Mouse (Mus musculus) MEL (cell line): ENCODE measurements around the gene Sgpp2. TPM values are rescaled to one million over a fixed set of nuclear protein-coding genes. Genes with fewer than 3 reads are reported as not detected.

Experiments used
- DNase-seq: peaks from one replicate; pipeline ENCODE4 v3.0.0; 2011; ENCODE audit warnings: low read depth, low spot score
- H3K27ac ChIP-seq: 2 replicates; pipeline ENCODE4 v1.5.1; 2012; ENCODE audit warnings: low read depth, mild to moderate bottlenecking, control low read depth, low read length, moderate library complexity; ENCODE audit not compliant: control insufficient read depth
- H3K27me3 ChIP-seq, 2 experiments: fragments of 150-350 bp in 1 of 2; sonication (generic) in 1 of 2; 2 replicates each; pipeline ENCODE4 v1.6.1; 2012; ENCODE audit warnings: low read length in 2 of 2, mild to moderate bottlenecking in 2 of 2, improper control_type of control experiment in 1 of 2, moderate library complexity in 1 of 2; ENCODE audit not compliant: insufficient read depth in 2 of 2, control insufficient read depth in 1 of 2
- H3K36me3 ChIP-seq, 2 experiments: 2 replicates each; pipeline ENCODE4 v1.6.1; 2012 to 2014; ENCODE audit warnings: low read length in 2 of 2, improper control_type of control experiment in 1 of 2, inconsistent platforms in 1 of 2, mild to moderate bottlenecking in 1 of 2; ENCODE audit not compliant: insufficient read depth in 2 of 2, control insufficient read depth in 1 of 2
- H3K4me1 ChIP-seq, 2 experiments: fragments of 150-350 bp in 1 of 2; sonication (generic) in 1 of 2; 2 replicates each; pipeline ENCODE4 v1.6.1; 2012; ENCODE audit warnings: low read length in 2 of 2, improper control_type of control experiment in 1 of 2, mild to moderate bottlenecking in 1 of 2; ENCODE audit not compliant: insufficient read depth in 2 of 2, control insufficient read depth in 1 of 2
- H3K4me3 ChIP-seq, 2 experiments: fragments of 150-350 bp in 1 of 2; sonication (generic) in 1 of 2; 2 replicates each; pipeline ENCODE4 v1.5.1; 2012; ENCODE audit warnings: low read depth in 2 of 2, low read length in 2 of 2, mild to moderate bottlenecking in 2 of 2, moderate library complexity in 2 of 2, control low read depth in 1 of 2, improper control_type of control experiment in 1 of 2; ENCODE audit not compliant: control insufficient read depth in 1 of 2, insufficient read depth in 1 of 2
- H3K79me2 ChIP-seq: 2 replicates; pipeline ENCODE4 v1.6.1; 2012; ENCODE audit warnings: mild to moderate bottlenecking, low read length, moderate library complexity; ENCODE audit not compliant: control insufficient read depth, poor library complexity, insufficient read depth
- H3K9ac ChIP-seq: 2 replicates; pipeline ENCODE4 v1.6.1; 2012; ENCODE audit warnings: low read depth, mild to moderate bottlenecking, control low read depth, low read length, moderate library complexity; ENCODE audit not compliant: control insufficient read depth, poor library complexity, severe bottlenecking
- H3K9me3 ChIP-seq: fragments of 150-350 bp; sonication (generic); replicated peaks from 2 replicates; pipeline ENCODE4 v1.6.1; 2012; ENCODE audit warnings: mild to moderate bottlenecking, low read length, improper control_type of control experiment, moderate library complexity; ENCODE audit not compliant: insufficient read depth
- BHLHE40 ChIP-seq: IDR thresholded peaks from 2 replicates; pipeline ENCODE4 v1.6.1; 2012; ENCODE audit warnings: low read depth, mild to moderate bottlenecking, inconsistent platforms, low read length, improper control_type of control experiment, borderline replicate concordance
- CHD2 ChIP-seq: IDR thresholded peaks from 2 replicates; pipeline ENCODE4 v1.6.1; 2011; ENCODE audit warnings: low read length, improper control_type of control experiment
- E2F4 ChIP-seq: IDR thresholded peaks from 2 replicates; pipeline ENCODE4 v1.6.1; 2011; ENCODE audit warnings: low read depth, low read length, improper control_type of control experiment, borderline replicate concordance
- EP300 ChIP-seq, 2 experiments: IDR thresholded peaks; 2 replicates each; pipeline ENCODE4 v1.6.1; 2011; ENCODE audit warnings: improper control_type of control experiment in 2 of 2, low read length in 2 of 2, low read depth in 1 of 2, mild to moderate bottlenecking in 1 of 2
- GATA1 ChIP-seq: IDR thresholded peaks from 2 replicates; pipeline ENCODE4 v1.6.1; 2011; ENCODE audit warnings: low read depth, low read length, improper control_type of control experiment
- MAFK ChIP-seq: IDR thresholded peaks from 2 replicates; pipeline ENCODE4 v1.6.1; 2011; ENCODE audit warnings: low read depth, mild to moderate bottlenecking, low read length, improper control_type of control experiment, borderline replicate concordance
- MAZ ChIP-seq: IDR thresholded peaks from 2 replicates; pipeline ENCODE4 v1.6.1; 2012; ENCODE audit warnings: low read depth, mild to moderate bottlenecking, inconsistent platforms, low read length, improper control_type of control experiment
- MEF2A ChIP-seq: IDR thresholded peaks from 2 replicates; pipeline ENCODE4 v1.6.1; 2014; ENCODE audit warnings: low read depth, mild to moderate bottlenecking, inconsistent platforms, low read length, improper control_type of control experiment; ENCODE audit not compliant: poor library complexity, insufficient replicate concordance, severe bottlenecking; ENCODE audit errors: extremely low read depth
- MXI1 ChIP-seq: IDR thresholded peaks from 2 replicates; pipeline ENCODE4 v1.6.1; 2011; ENCODE audit warnings: mild to moderate bottlenecking, low read depth, low read length, improper control_type of control experiment
- NRF1 ChIP-seq: IDR thresholded peaks from 2 replicates; pipeline ENCODE4 v1.6.1; 2014; ENCODE audit warnings: low read depth, mild to moderate bottlenecking, inconsistent platforms, low read length, improper control_type of control experiment, moderate library complexity; ENCODE audit not compliant: poor library complexity, insufficient read depth, severe bottlenecking
- RAD21 ChIP-seq: IDR thresholded peaks from 2 replicates; pipeline ENCODE4 v1.6.1; 2011; ENCODE audit warnings: mild to moderate bottlenecking, low read depth, low read length, improper control_type of control experiment
- SIN3A ChIP-seq: IDR thresholded peaks from 2 replicates; pipeline ENCODE4 v1.6.1; 2012; ENCODE audit warnings: low read length, improper control_type of control experiment, inconsistent platforms
- SMC3 ChIP-seq: IDR thresholded peaks from 2 replicates; pipeline ENCODE4 v1.6.1; 2011; ENCODE audit warnings: low read depth, low read length, improper control_type of control experiment
- USF2 ChIP-seq, 2 experiments: IDR thresholded peaks; 2 replicates each; pipeline ENCODE4 v1.6.1; 2011 to 2012; ENCODE audit warnings: improper control_type of control experiment in 2 of 2, low read length in 2 of 2, borderline replicate concordance in 1 of 2, inconsistent platforms in 1 of 2, low read depth in 1 of 2, mild to moderate bottlenecking in 1 of 2; ENCODE audit not compliant: insufficient read depth in 1 of 2
- ZC3H11A ChIP-seq: IDR thresholded peaks from 2 replicates; pipeline ENCODE4 v1.6.1; 2012; ENCODE audit warnings: low read depth, mild to moderate bottlenecking, inconsistent platforms, low read length, improper control_type of control experiment
- ZKSCAN1 ChIP-seq: IDR thresholded peaks from 2 replicates; pipeline ENCODE4 v1.6.1; 2012; ENCODE audit warnings: low read depth, mild to moderate bottlenecking, inconsistent platforms, low read length, improper control_type of control experiment, moderate library complexity
- ZNF384 ChIP-seq: IDR thresholded peaks from 2 replicates; pipeline ENCODE4 v1.6.1; 2012; ENCODE audit warnings: low read depth, mild to moderate bottlenecking, inconsistent platforms, low read length, improper control_type of control experiment
- polyA plus RNA-seq, 2 experiments: library from polyadenylated mRNA; stranded (reverse) in 1 of 2; unstranded in 1 of 2; fragments of >175 nt in 1 of 2; fragments of >200 nt in 1 of 2; gene quantifications; 2 replicates each; pipeline versions ENCODE4 v1.2.1 to v1.2.4; 2012; ENCODE audit warnings: low replicate concordance in 2 of 2, low read depth in 1 of 2; ENCODE audit not compliant: insufficient read length in 2 of 2, insufficient read depth in 1 of 2, missing spikeins in 1 of 2
- total RNA-seq: library from RNA; depleted of rRNA; stranded (reverse); fragments of 300-350 nt; gene quantifications from 2 replicates; pipeline ENCODE4 v1.2.3, GENCODE M21; 2012

Sgpp2 gene
- total and polyA plus RNA-seq, 3 experiments: 0.08 to 0.12 TPM; not detected in 1

GRCm38 (mm10) chr1:78451070-78451854 is 141.1 kb downstream of the Sgpp2 start:
- Histone ChIP-seq H3K36me3 (peaks cover 0 to 36% of the 10 kb centered on the region in 2 experiments; a peak in 2 of 4 replicates), H3K4me1 (no peaks in the 10 kb centered on the region), H3K9me3 (no peaks in the 10 kb centered on the region), H3K9ac (no peak overlapping the region), H3K27ac (no peak overlapping the region), H3K79me2 (no peaks in the 10 kb centered on the region), H3K27me3 (no peaks in the 10 kb centered on the region), H3K4me3 (no peak overlapping the region)
- no peak for DNase-seq
- TF ChIP-seq EP300 (IDR thresholded peaks at IDR 0.05; ENCODE audit: low read depth in 1 of 2, low read length in 2 of 2) (no peak), SIN3A (no peak), E2F4 (no peak), GATA1 (no peak), USF2 (IDR thresholded peaks at IDR 0.05; ENCODE audit: borderline replicate concordance in 1 of 2, insufficient read depth in 1 of 2, low read depth in 1 of 2, low read length in 2 of 2) (no peak), ZKSCAN1 (no peak), CHD2 (no peak), NRF1 (no peak), MXI1 (no peak), BHLHE40 (no peak), SMC3 (no peak), ZNF384 (no peak), MAFK (no peak), RAD21 (no peak)

DNA sequence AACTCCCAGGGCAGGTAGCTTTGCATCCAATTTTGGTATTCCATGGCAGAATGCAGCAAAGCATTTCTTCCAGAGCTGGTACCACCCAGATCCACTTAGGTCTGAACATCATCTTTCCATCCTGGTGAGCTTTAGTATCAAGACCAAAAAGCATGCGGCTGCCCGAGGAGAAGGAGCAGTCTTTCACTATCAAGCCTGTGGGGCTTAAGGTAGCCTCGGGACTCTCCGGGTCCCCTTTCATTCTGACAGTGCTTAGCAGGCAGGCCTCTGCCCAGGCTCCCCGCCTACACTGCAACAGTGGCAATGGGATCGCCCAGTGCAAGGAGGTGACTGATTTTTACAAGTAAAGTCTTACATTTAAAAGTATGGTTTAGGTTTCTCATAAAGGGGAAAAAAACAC is 142.4 kb downstream of the Sgpp2 start:
- Histone ChIP-seq H3K4me1 (no peaks in the 10 kb centered on the region), H3K27ac (no peak overlapping the region), H3K79me2 (no peaks in the 10 kb centered on the region), H3K9me3 (no peaks in the 10 kb centered on the region), H3K9ac (no peak overlapping the region), H3K36me3 (peaks cover 0 to 36% of the 10 kb centered on the region in 2 experiments; a peak in 2 of 4 replicates), H3K4me3 (no peak overlapping the region), H3K27me3 (no peaks in the 10 kb centered on the region)
- no peak for DNase-seq
- TF ChIP-seq MXI1: no peak
- no peak for TF ChIP-seq MEF2A
- TF ChIP-seq SIN3A: no peak
- no peak for TF ChIP-seq ZC3H11A
- TF ChIP-seq MAZ: no peak
